Mouse (Mus musculus) brown adipose tissue, adult 24 weeks (tissue): ENCODE data around the gene Brms1. TPM values are rescaled to one million over a fixed set of nuclear protein-coding genes. Genes with fewer than 3 reads are reported as not detected.
A peak's percentile ranks its signal among the peaks of the same experiment; 100 is the strongest.

Experiments
- H3K27ac ChIP-seq: fragments of 200-500 bp; replicated peaks from 2 replicates; pipeline ENCODE4 v1.5.1; 2012; ENCODE audit warnings: low read depth, mild to moderate bottlenecking, low read length
- H3K4me1 ChIP-seq: fragments of 200-500 bp; 2 replicates; pipeline ENCODE4 v1.6.1; 2012; ENCODE audit warnings: low read length, mixed read lengths; ENCODE audit not compliant: control insufficient read depth, insufficient read depth, insufficient read length
- H3K4me3 ChIP-seq: fragments of 200-500 bp; 2 replicates; pipeline ENCODE4 v1.5.1; 2012; ENCODE audit warnings: low read depth, mild to moderate bottlenecking, low read length, moderate library complexity; ENCODE audit not compliant: insufficient read depth
- polyA plus RNA-seq: library from polyadenylated mRNA; stranded (reverse); fragments of >200 nt; gene quantifications from 2 replicates; pipeline ENCODE4 v1.2.4, GENCODE M21; 2012; ENCODE audit not compliant: missing spikeins, insufficient read depth, insufficient read length

Gene Brms1
- polyA plus RNA-seq, 1 experiment = 9.8 TPM

DNA sequence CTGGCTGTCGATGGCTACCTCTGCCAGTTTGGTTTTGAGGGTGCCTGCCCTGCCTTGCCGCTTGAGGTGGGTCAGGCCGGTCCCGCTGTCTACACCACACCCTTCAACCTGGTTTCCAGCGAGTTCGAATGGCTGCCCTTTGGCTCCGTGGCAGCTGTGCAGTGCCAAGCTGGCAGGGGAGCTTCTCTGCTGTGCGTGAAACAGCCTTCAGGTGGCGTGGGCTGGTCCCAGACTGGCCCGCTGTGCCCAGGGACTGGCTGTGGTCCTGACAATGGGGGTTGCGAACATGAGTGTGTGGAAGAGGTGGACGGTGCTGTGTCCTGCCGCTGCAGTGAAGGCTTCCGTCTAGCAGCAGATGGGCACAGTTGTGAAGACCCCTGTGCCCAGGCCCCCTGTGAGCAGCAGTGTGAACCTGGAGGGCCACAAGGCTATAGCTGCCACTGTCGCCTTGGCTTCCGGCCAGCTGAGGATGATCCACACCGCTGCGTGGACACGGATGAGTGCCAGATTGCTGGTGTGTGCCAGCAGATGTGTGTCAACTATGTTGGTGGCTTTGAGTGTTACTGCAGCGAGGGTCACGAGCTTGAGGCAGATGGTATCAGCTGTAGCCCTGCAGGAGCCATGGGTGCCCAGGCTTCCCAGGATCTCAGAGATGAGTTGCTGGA is 27.5 kb downstream of the Brms1 start:
- Histone ChIP-seq H3K4me3 (peak overlapping the region; percentile 56), H3K4me1 (peaks cover 8% of the 10 kb centered on the region), H3K27ac (no peak overlapping the region)

DNA sequence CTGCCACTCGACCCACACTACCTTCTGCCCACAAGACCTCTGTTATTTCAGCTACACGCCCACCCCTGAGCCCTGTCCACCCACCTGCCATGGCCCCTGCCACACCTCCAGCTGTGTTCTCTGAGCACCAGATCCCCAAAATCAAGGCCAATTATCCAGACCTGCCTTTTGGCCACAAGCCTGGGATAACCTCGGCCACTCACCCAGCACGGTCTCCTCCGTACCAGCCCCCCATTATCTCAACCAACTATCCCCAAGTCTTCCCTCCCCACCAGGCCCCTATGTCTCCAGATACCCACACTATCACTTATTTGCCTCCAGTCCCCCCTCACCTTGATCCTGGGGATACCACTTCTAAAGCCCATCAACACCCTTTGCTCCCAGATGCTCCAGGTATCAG is 28.3 kb downstream of the Brms1 start:
- no peak overlapping the region for H3K27ac ChIP-seq
- H3K4me1 ChIP-seq = peaks cover 8% of the 10 kb centered on the region
- H3K4me3 ChIP-seq = peak overlapping the region; percentile 28; the same call in 1 of the 2 replicates

DNA sequence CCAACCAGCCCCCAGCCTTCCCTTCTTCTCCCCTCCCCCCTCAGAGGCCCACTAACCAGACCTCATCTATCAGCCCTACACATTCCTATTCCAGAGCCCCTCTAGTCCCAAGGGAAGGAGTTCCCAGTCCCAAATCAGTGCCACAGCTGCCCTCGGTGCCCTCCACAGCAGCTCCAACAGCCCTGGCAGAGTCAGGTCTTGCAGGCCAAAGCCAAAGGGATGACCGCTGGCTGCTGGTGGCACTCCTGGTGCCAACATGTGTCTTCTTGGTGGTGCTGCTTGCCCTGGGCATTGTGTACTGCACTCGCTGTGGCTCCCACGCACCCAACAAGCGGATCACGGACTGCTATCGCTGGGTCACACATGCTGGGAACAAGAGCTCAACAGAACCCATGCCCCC is 28.8 kb downstream of the Brms1 start:
- Histone ChIP-seq H3K4me3 (peak overlapping the region; percentile 57; the same call in 1 of the 2 replicates), H3K27ac (no peak overlapping the region), H3K4me1 (peaks cover 8% of the 10 kb centered on the region)

DNA sequence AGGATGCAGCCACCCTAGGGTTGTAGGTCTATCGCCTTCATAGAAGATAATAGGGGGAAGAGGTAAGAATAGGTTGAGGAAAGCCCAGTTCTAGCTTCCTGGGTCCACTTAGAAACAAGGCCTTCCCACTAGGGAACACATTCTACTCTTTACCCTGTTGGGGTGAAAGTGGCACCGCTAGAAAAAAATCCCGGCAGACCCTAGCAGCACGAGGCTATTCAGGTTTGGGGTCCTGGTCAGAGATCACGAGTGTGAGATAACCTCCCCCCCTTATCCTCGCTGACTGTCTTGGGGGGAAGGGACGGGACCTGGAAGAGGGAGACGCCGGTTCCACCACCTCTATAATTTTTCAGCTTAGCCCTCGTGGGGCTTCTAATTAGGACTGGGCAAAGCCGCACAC is 29.9 kb downstream of the Brms1 start:
- Histone ChIP-seq H3K4me1 (peaks cover 8% of the 10 kb centered on the region), H3K4me3 (peak overlapping the region; percentile 57; the same call in 1 of the 2 replicates), H3K27ac (no peak overlapping the region)

- no peak overlapping the region; the same call in 1 of the 2 replicates for H3K27ac ChIP-seq
- peaks cover 8% of the 10 kb centered on the region for H3K4me1 ChIP-seq
- H3K4me3 ChIP-seq = peak overlapping the region; percentile 57
Measured at GRCm38 (mm10) chr19:5071545-5072369, 30.6 kb downstream of the Brms1 start.

DNA sequence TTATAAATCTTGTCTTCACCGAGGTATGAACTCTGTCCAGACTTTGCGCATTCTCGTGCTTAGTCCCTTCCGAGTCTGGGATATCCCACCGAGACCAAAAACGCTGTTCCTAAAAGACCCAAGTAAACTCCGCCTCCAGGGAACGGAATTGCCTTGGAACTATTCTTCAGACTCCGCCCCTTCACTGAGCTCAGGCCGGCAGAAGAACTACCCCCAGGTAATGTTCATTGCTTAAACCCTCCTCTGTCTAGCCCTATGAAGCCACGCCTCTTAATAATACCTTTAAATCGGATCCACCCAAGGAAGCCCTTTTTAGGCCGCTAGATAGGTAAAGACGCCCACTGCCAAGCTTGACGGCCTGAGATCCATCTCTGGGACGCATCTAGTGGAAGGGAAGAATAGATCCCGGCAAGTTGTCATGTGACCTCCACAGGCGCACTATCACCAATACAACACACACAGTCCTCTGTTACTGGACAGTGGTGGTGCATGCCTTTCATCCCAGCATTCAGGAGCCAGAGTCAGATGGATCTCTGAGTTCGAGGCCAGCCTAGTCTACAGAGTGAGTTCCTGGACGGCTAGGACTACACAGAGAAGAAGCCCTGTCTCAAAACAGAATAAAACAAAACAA is 31.4 kb downstream of the Brms1 start:
- Histone ChIP-seq H3K4me1 (peaks cover 2% of the 10 kb centered on the region; the same call in 1 of the 2 replicates), H3K4me3 (peak overlapping the region; percentile 57), H3K27ac (no peak overlapping the region; the same call in 1 of the 2 replicates)

GRCm38 (mm10) chr19:5073028-5073427 is 31.9 kb downstream of the Brms1 start:
- Histone ChIP-seq H3K4me3 (peak overlapping the region; percentile 57), H3K4me1 (peaks cover 2% of the 10 kb centered on the region; the same call in 1 of the 2 replicates), H3K27ac (no peak overlapping the region)

- Histone ChIP-seq H3K27ac (no peak overlapping the region), H3K4me3 (no peak overlapping the region)
Measured at GRCm38 (mm10) chr19:5073518-5073917, 32.4 kb downstream of the Brms1 start.

DNA sequence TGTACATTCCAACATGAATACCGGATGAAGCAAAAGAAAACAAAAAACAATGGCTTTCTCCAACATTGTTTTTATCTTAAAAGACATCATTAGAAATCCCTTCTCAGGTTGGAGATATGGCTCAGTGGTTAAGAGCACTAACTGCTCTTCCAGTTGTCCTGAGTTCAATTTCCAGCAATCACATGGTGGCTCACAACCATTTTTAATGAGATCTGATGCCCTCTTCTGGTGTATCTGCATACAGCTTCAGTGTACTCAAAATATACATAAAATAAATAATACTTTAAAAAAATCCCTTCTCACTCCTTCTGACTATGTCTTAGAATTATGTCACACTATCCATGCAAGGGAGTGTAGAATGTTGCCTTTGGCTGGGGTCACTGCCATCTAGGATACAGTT is 38.1 kb downstream of the Brms1 start:
- H3K27ac ChIP-seq = no peak overlapping the region
- H3K4me3 ChIP-seq = no peak overlapping the region
- H3K4me1 ChIP-seq = no peaks in the 10 kb centered on the region

More at GRCm38 (mm10) chr19:5073518-5073917, 32.4 kb downstream of the Brms1 start:
- peaks cover 2% of the 10 kb centered on the region; the same call in 1 of the 2 replicates for H3K4me1 ChIP-seq

GRCm38 (mm10) chr19:5082005-5082404 is 40.9 kb downstream of the Brms1 start:
- Histone ChIP-seq H3K4me1 (no peaks in the 10 kb centered on the region), H3K27ac (no peak overlapping the region), H3K4me3 (no peak overlapping the region)

DNA sequence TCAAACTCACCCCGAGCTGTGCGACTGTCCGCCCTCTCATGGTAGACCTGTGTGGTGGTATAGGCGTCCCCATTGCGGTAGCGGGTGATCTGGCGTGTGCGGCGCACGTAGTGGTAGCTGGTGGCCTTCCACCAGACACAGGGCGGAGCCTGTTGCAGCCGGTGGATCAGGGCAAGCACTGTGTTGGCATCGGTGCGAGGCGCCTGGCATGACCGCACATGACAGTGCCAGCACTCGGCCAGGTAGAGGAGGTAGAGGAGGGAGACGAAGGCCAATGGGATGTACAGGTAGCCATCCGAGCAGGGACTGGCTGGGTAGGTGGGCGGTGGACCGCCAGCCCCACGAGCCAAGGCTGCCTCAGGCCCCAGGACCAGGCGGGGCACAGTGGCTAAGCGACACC is 41.4 kb downstream of the Brms1 start:
- no peak overlapping the region for H3K4me3 ChIP-seq
- H3K4me1 ChIP-seq = peaks cover 5% of the 10 kb centered on the region; the same call in 1 of the 2 replicates

GRCm38 (mm10) chr19:5083961-5084833 is 43.0 kb downstream of the Brms1 start:
- Histone ChIP-seq H3K4me3 (0 out of 2 replicates have a peak overlapping the region, but pooled peaks have one; percentile 56), H3K4me1 (peaks cover 6% of the 10 kb centered on the region; the same call in 1 of the 2 replicates), H3K27ac (no peak overlapping the region)

More for the DNA sequence above, 41.4 kb downstream of the Brms1 start:
- no peak overlapping the region for H3K27ac ChIP-seq

DNA sequence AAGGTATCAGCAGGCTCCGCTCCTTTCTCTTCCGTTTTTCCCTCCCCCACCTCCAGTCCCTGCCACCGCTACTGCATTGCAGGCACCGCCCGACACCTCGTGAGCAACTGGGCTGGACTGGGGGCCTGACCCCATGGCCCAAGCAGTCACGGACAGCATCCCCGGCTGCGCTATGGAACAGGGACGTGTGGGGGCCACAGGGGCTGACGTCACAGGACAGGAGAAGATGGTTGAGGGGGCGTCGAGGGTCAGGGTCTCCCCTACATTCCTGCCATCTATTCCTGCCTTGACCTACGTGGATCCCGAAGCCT is 43.6 kb downstream of the Brms1 start:
- Histone ChIP-seq H3K4me3 (peak overlapping the region; percentile 56), H3K27ac (no peak overlapping the region), H3K4me1 (peaks cover 6% of the 10 kb centered on the region; the same call in 1 of the 2 replicates)

- no peak within 1 kb of the TSS for H3K27ac ChIP-seq
- H3K4me3 ChIP-seq = peak within 1 kb of the TSS; percentile 56
- peaks cover 6% of the 10 kb centered on the region; the same call in 1 of the 2 replicates for H3K4me1 ChIP-seq
Measured at GRCm38 (mm10) chr19:5085145-5085863, 44.1 kb downstream of the Brms1 start, which contains the start of gene Tmem151a. TSS of gene Tmem151a (minus strand) at chr19:5085531.
